Mouse (Mus musculus) kidney, postnatal 0 days (tissue): ENCODE data around the gene Pde4a. TPM values are rescaled to one million over a fixed set of nuclear protein-coding genes. Genes with fewer than 3 reads are reported as not detected.
"Not testable (repeated sequence)": the region's sequence is repeated elsewhere in the genome, so short reads cannot be mapped to it uniquely, and the experiment has no call there.

Source experiments
- ATAC-seq: fragments of 200-750 bp; cut with Nextera tagmentation; replicated peaks from 2 replicates; pipeline ENCODE4 v1.8.0; 2017; ENCODE audit warnings: low read depth, moderate number of reproducible peaks, moderate TSS enrichment, moderate library complexity; ENCODE audit not compliant: low FRiP score
- DNase-seq: peaks from one replicate; pipeline ENCODE4 v3.0.0-alpha.2; 2016; ENCODE audit warnings: low spot score
- H3K27ac ChIP-seq: fragments of 300-500 bp; sonication (generic); 2 replicates; pipeline ENCODE4 v1.5.1; 2014; ENCODE audit warnings: mild to moderate bottlenecking
- H3K27me3 ChIP-seq: fragments of 300-500 bp; sonication (generic); 2 replicates; pipeline ENCODE4 v1.6.1; 2014; ENCODE audit warnings: low read length, mixed read lengths; ENCODE audit not compliant: insufficient read depth
- H3K36me3 ChIP-seq: fragments of 300-500 bp; sonication (generic); 2 replicates; pipeline ENCODE4 v1.6.1; 2014; ENCODE audit warnings: low read length, mixed read lengths; ENCODE audit not compliant: insufficient read depth
- H3K4me1 ChIP-seq: fragments of 300-500 bp; sonication (generic); replicated peaks from 2 replicates; pipeline ENCODE4 v1.6.1; 2014; ENCODE audit warnings: antibody characterized with exemption, low read length, mixed read lengths; ENCODE audit not compliant: insufficient read depth
- H3K4me2 ChIP-seq: fragments of 300-500 bp; sonication (generic); 2 replicates; pipeline ENCODE4 v1.6.1; 2014; ENCODE audit warnings: mild to moderate bottlenecking, low read length, moderate library complexity, mixed read lengths
- H3K4me3 ChIP-seq: fragments of 300-500 bp; sonication (generic); replicated peaks from 2 replicates; pipeline ENCODE4 v1.5.1; 2014; ENCODE audit warnings: low read depth, low read length
- H3K9ac ChIP-seq: fragments of 300-500 bp; sonication (generic); 2 replicates; pipeline ENCODE4 v1.6.1; 2014; ENCODE audit warnings: low read depth, low read length
- H3K9me3 ChIP-seq: fragments of 300-500 bp; sonication (generic); replicated peaks from 2 replicates; pipeline ENCODE4 v1.6.1; 2016; ENCODE audit warnings: low read length, inconsistent platforms, mixed read lengths
- CTCF ChIP-seq: IDR thresholded peaks from 2 replicates; pipeline ENCODE4 v1.5.1; 2016; ENCODE audit warnings: antibody characterized with exemption, low read depth, mild to moderate bottlenecking, moderate library complexity
- WGBS: fragments of 180-500 bp; shearing (Covaris S2); extraction: QIAGEN DNeasy Blood & Tissue Kit; methylation state at CpG from one replicate; pipeline ENCODE4 v1.1.7; 2014; 5-methylcytosine and 5-hydroxymethylcytosine counted together
- polyA plus RNA-seq: library from polyadenylated mRNA; unstranded; fragments of >200 nt; fragmentation: Nextera tagmentation; extraction: Ambion mirVana; gene quantifications from 2 replicates; pipeline ENCODE4 v1.2.1, GENCODE M21; 2015

Gene Pde4a
- polyA plus RNA-seq, 1 experiment from 2014 or later, result 8.2 TPM

GRCm38 (mm10) chr9:21220490-21221382 lies 55.2 kb downstream of the Pde4a start:
- no peak overlapping the region for H3K9ac ChIP-seq
- H3K4me2 ChIP-seq, result peak overlapping the region; percentile 48

GRCm38 (mm10) chr9:21221383-21221929 lies 55.9 kb downstream of the Pde4a start:
- no peak overlapping the region for H3K27ac ChIP-seq
- DNase-seq, result peak; percentile 90
- ATAC-seq, result peak; percentile 5; the same call in 1 of the 2 replicates
- peak; percentile 76 for TF ChIP-seq CTCF
- no peaks in the 10 kb centered on the region for H3K9me3 ChIP-seq
- no peaks in the 10 kb centered on the region for H3K36me3 ChIP-seq
- H3K27me3 ChIP-seq, result no peaks in the 10 kb centered on the region
- H3K9ac ChIP-seq, result no peak overlapping the region
- no peak overlapping the region for H3K4me2 ChIP-seq
- H3K4me3 ChIP-seq, result no peak overlapping the region
- WGBS, result 18% methylated on average over 7 of the region's 7 CpGs
- H3K4me1 ChIP-seq, result peaks cover 4% of the 10 kb centered on the region; the same call in 1 of the 2 replicates

More at GRCm38 (mm10) chr9:21220490-21221382, 55.2 kb downstream of the Pde4a start:
- DNase-seq (peak; percentile 97), ATAC-seq (peak; percentile 85)
- H3K27me3 ChIP-seq, result no peaks in the 10 kb centered on the region
- peak; percentile 97 for TF ChIP-seq CTCF
- H3K4me3 ChIP-seq, result peak overlapping the region; percentile 16
- 8% methylated on average over 21 of the region's 21 CpGs for WGBS
- peaks cover 4% of the 10 kb centered on the region; the same call in 1 of the 2 replicates for H3K4me1 ChIP-seq
- no peaks in the 10 kb centered on the region for H3K36me3 ChIP-seq
- H3K9me3 ChIP-seq, result no peaks in the 10 kb centered on the region
- H3K27ac ChIP-seq, result peak overlapping the region; percentile 31; the same call in 1 of the 2 replicates

- not testable (repeated sequence) for H3K4me2 ChIP-seq, H3K27me3 ChIP-seq, ATAC-seq, DNase-seq, H3K9ac ChIP-seq, H3K4me3 ChIP-seq, H3K27ac ChIP-seq, H3K9me3 ChIP-seq, H3K36me3 ChIP-seq
- H3K4me1 ChIP-seq, result peaks cover 15% of the 10 kb centered on the region; the same call in 1 of the 2 replicates
- 79% methylated on average over 1 of the region's 2 CpGs for WGBS
Observed at GRCm38 (mm10) chr9:21223490-21223889, 58.0 kb downstream of the Pde4a start.

GRCm38 (mm10) chr9:21223906-21224305 lies 58.4 kb downstream of the Pde4a start:
- DNase-seq (no peak), ATAC-seq (no peak)
- Histone ChIP-seq H3K27me3 (no peaks in the 10 kb centered on the region), H3K9me3 (no peaks in the 10 kb centered on the region), H3K4me1 (peaks cover 15% of the 10 kb centered on the region; the same call in 1 of the 2 replicates), H3K4me2 (no peak overlapping the region), H3K27ac (no peak overlapping the region), H3K36me3 (no peaks in the 10 kb centered on the region), H3K4me3 (no peak overlapping the region), H3K9ac (no peak overlapping the region)
- WGBS, result 91% methylated on average over 6 of the region's 6 CpGs
- TF ChIP-seq CTCF, result no peak

GRCm38 (mm10) chr9:21224576-21225414 lies 59.3 kb downstream of the Pde4a start:
- ATAC-seq (peak; percentile 53), DNase-seq (peak; percentile 61)
- H3K27ac ChIP-seq, result no peak overlapping the region
- peaks cover 15% of the 10 kb centered on the region; the same call in 1 of the 2 replicates for H3K4me1 ChIP-seq
- no peaks in the 10 kb centered on the region for H3K9me3 ChIP-seq
- 0 out of 2 replicates have a peak, but pooled peaks have one; percentile 22 for TF ChIP-seq CTCF
- 19% methylated on average over 26 of the region's 26 CpGs for WGBS
- H3K4me3 ChIP-seq, result peak overlapping the region; percentile 8
- H3K9ac ChIP-seq, result 0 out of 2 replicates have a peak overlapping the region, but pooled peaks have one; percentile 9
- H3K4me2 ChIP-seq, result peak overlapping the region; percentile 47
- no peaks in the 10 kb centered on the region for H3K36me3 ChIP-seq
- H3K27me3 ChIP-seq, result no peaks in the 10 kb centered on the region

- Histone ChIP-seq H3K36me3 (no peaks in the 10 kb centered on the region), H3K27ac (peak overlapping the region; percentile 14; the same call in 1 of the 2 replicates), H3K9ac (no peak overlapping the region), H3K9me3 (no peaks in the 10 kb centered on the region), H3K27me3 (no peaks in the 10 kb centered on the region), H3K4me2 (peak overlapping the region; percentile 47), H3K4me1 (peaks cover 15% of the 10 kb centered on the region; the same call in 1 of the 2 replicates), H3K4me3 (peak overlapping the region; percentile 8)
- no peak for DNase-seq
- TF ChIP-seq CTCF, result no peak
- WGBS, result 5% methylated on average over 7 of the region's 7 CpGs
- ATAC-seq, result no peak; the same call in 1 of the 2 replicates
Observed at GRCm38 (mm10) chr9:21225415-21225758, 59.9 kb downstream of the Pde4a start.
